Mouse (Mus musculus) liver, postnatal 0 days (tissue): ENCODE measurements around the gene Lonrf3. TPM values are rescaled to one million over a fixed set of nuclear protein-coding genes. Genes with fewer than 3 reads are reported as not detected.
A peak's percentile ranks its signal among the peaks of the same experiment; 100 is the strongest.

ENCODE experiments used
- ATAC-seq: fragments of 200-750 bp; cut with Nextera tagmentation; 2 replicates; pipeline ENCODE4 v1.8.0; 2017; ENCODE audit warnings: mild to moderate bottlenecking, moderate library complexity
- DNase-seq: peaks from one replicate; pipeline ENCODE4 v3.0.0-alpha.2; 2016
- H3K27ac ChIP-seq: fragments of 300-500 bp; sonication (generic); 2 replicates; pipeline ENCODE4 v1.5.1; 2014; ENCODE audit warnings: antibody characterized with exemption, moderate library complexity, mild to moderate bottlenecking, low read depth
- H3K27me3 ChIP-seq: fragments of 300-500 bp; sonication (generic); 2 replicates; pipeline ENCODE4 v1.6.1; 2014; ENCODE audit warnings: low read length, control low read depth, mixed read lengths; ENCODE audit not compliant: insufficient read depth
- H3K36me3 ChIP-seq: fragments of 300-500 bp; sonication (generic); replicated peaks from 2 replicates; pipeline ENCODE4 v1.6.1; 2014; ENCODE audit warnings: mild to moderate bottlenecking, control low read depth, low read length, moderate library complexity, mixed read lengths; ENCODE audit not compliant: insufficient read depth
- H3K4me1 ChIP-seq: fragments of 300-500 bp; sonication (generic); 2 replicates; pipeline ENCODE4 v1.6.1; 2014; ENCODE audit warnings: antibody characterized with exemption, mild to moderate bottlenecking, control low read depth; ENCODE audit not compliant: insufficient read depth
- H3K4me2 ChIP-seq: fragments of 300-500 bp; sonication (generic); 2 replicates; pipeline ENCODE4 v1.6.1; 2014; ENCODE audit warnings: low read depth, mild to moderate bottlenecking, low read length, moderate library complexity, mixed read lengths
- H3K4me3 ChIP-seq: fragments of 300-500 bp; sonication (generic); 2 replicates; pipeline ENCODE4 v1.5.1; 2014; ENCODE audit warnings: low read depth, low read length
- H3K9ac ChIP-seq: fragments of 300-500 bp; sonication (generic); replicated peaks from 2 replicates; pipeline ENCODE4 v1.6.1; 2014; ENCODE audit warnings: mild to moderate bottlenecking, moderate library complexity
- H3K9me3 ChIP-seq: fragments of 300-500 bp; sonication (generic); 2 replicates; pipeline ENCODE4 v1.6.1; 2016; ENCODE audit warnings: mild to moderate bottlenecking, control low read depth, low read length, mixed read lengths
- CTCF ChIP-seq: sonication (generic); IDR thresholded peaks from 2 replicates; pipeline ENCODE4 v1.5.1; 2016; ENCODE audit warnings: antibody characterized with exemption, low read depth
- EP300 ChIP-seq: IDR thresholded peaks from 2 replicates; pipeline ENCODE4 v1.6.1; 2016; ENCODE audit warnings: antibody characterized with exemption, low read depth, mild to moderate bottlenecking
- WGBS: fragments of 180-500 bp; shearing (Covaris S2); extraction: QIAGEN DNeasy Blood & Tissue Kit; methylation state at CpG from one replicate; pipeline ENCODE4 v1.1.7; 2014; ENCODE audit not compliant: insufficient replicate concordance; 5-methylcytosine and 5-hydroxymethylcytosine counted together
- microRNA-seq: library from miRNA; unstranded; fragments of <30 nt; microRNA quantifications from one replicate; pipeline ENCODE4, GENCODE M21; 2016
- polyA plus RNA-seq: library from polyadenylated mRNA; unstranded; fragments of >200 nt; fragmentation: Nextera tagmentation; extraction: Ambion mirVana; gene quantifications from 2 replicates; pipeline ENCODE4 v1.2.1, GENCODE M21; 2015

Lonrf3 gene
- polyA plus RNA-seq, 1 experiment from 2014 or later: 0.22 TPM

DNA sequence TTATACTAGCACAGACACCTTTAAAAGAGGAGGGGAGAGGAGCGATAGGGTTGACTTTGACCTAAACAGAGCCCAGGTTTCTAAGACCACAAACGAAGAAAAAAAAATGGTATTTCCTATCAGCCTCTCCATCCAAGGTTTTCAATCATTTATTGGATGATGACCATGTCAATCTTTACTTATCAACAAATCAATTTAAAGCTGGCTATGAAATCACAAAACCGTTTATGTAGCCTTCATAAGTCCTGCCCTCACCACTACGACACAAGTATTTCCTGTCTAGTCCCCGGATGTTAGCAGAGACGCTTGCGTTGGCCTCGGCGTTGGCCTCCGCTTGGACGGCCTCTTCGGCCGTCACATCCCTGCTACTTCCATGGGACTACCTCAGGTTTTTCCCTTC, 72.8 kb downstream of the Lonrf3 start, which contains the start of gene Gm6268:
TSS of gene Gm6268 (plus strand) at position 301 of the 400 bp plus-strand sequence.
- Histone ChIP-seq H3K4me3 (no peak within 1 kb of the TSS), H3K27ac (no peak within 1 kb of the TSS), H3K36me3 (no peaks in the 10 kb centered on the region), H3K4me2 (no peak within 1 kb of the TSS), H3K4me1 (no peaks in the 10 kb centered on the region), H3K27me3 (no peaks in the 10 kb centered on the region), H3K9ac (no peak within 1 kb of the TSS), H3K9me3 (no peaks in the 10 kb centered on the region)
- 85% methylated on average over 13 of the region's 13 CpGs for WGBS
- TF ChIP-seq CTCF: no peak
- ATAC-seq (no peak), DNase-seq (no peak)

DNA sequence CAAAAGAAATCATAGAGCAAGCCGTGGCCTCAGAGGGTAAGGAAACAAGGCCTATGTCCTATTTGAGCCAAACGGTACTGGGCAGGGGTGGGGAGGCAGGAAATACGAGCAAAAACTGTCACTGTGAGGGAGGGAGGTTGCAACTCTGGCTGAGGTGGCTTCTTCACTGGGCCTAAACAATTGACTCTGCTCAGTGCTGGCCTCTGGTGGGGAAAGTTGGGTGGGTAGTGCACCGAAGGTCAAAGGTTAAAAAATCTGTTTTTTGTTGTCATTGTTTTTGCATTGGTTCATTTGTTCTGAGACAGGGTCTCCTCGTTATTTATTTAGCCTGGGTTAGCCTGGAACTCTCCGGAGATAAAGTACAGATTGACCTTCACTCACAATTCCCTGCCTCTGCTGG, 74.2 kb downstream of the Lonrf3 start:
- TF ChIP-seq EP300 (no peak), CTCF (peak; percentile 38)

More for the DNA sequence above, 74.2 kb downstream of the Lonrf3 start:
- H3K4me2 ChIP-seq: no peak overlapping the region
- no peaks in the 10 kb centered on the region for H3K9me3 ChIP-seq
- WGBS: 57% methylated on average over 6 of the region's 6 CpGs
- H3K9ac ChIP-seq: no peak overlapping the region
- H3K4me1 ChIP-seq: no peaks in the 10 kb centered on the region
- H3K36me3 ChIP-seq: no peaks in the 10 kb centered on the region
- DNase-seq (no peak), ATAC-seq (no peak)
- no peak overlapping the region for H3K4me3 ChIP-seq
- H3K27ac ChIP-seq: no peak overlapping the region
- no peaks in the 10 kb centered on the region for H3K27me3 ChIP-seq

Small RNA genes lying within 50 kb of the gene (microRNA-seq; reads per million reads assigned to microRNA genes)
- not detected for gene Gm44485

Other genes with a start within 250 kb of the Lonrf3 start
- gene Il13ra1, start 216.2 kb upstream of the Lonrf3 start, polyA plus RNA-seq: 9.1 and 10.0 TPM in 2 replicates
- 0.07 TPM in 1 of 2 replicates, not detected in the other for gene Zcchc12, start 132.4 kb upstream of the Lonrf3 start, polyA plus RNA-seq
- gene Gm6268, start 72.9 kb downstream of the Lonrf3 start, polyA plus RNA-seq: not detected in 2 replicates
- gene Gm14569, start 163.5 kb downstream of the Lonrf3 start, polyA plus RNA-seq: not detected in 2 replicates